Mouse (Mus musculus): ENCODE results near the gene Adgrf5. TPM values are rescaled to one million over a fixed set of nuclear protein-coding genes. Genes with fewer than 3 reads are reported as not detected.
"Not testable (repeated sequence)": the region's sequence is repeated elsewhere in the genome, so short reads cannot be mapped to it uniquely, and the experiment has no call there.

Adgrf5 gene
- polyA plus RNA-seq, 1 experiment = 3.4 TPM

DNA sequence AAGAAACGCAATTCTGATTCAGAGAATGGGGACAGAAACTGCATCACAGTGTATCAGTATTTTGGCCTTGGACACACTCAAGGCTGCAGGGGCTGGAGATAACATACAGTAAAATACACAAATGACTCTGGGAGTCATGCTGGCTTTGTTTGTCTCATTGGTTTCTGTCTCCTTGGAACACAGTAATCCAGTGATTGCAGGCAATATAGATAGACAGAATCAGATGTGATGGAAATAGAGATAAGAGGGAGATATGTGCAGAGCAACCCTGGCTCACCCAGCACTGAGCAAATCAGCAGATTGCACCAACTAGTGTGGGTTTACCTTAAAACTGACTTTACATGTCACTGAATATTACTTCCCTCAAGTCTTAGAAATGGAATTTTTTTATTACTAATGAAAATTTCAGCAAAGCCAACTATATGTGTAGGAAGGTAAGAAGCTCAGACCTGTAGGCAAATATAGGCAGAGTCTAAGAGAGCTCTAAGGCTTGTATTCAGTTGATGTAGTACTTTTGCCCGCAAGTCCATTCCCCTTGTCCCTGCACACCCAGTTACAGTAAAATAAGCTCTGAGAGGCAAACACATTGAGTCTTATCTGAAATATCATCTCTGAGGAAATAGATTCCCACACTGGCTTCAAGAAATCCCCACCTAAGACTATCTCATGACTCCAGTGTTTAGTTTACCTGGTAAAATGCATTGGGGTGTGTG is 128.3 kb downstream of the Adgrf5 start:
- Histone ChIP-seq H3K4me1 (ENCODE audit: control insufficient read depth, insufficient read depth, low read length) (no peaks in the 10 kb centered on the region), H3K4me3 (ENCODE audit: insufficient read depth, low read length) (no peak overlapping the region), H3K27ac (ENCODE audit: insufficient read depth, low read length) (no peak overlapping the region)
- TF ChIP-seq POLR2A (IDR thresholded peaks at IDR 0.05; ENCODE audit: low read depth, low read length) = no peak
- TF ChIP-seq CTCF (IDR thresholded peaks at IDR 0.05; ENCODE audit: borderline replicate concordance, insufficient read depth, low read length) = no peak

GRCm38 (mm10) chr17:43490371-43490770 is 130.1 kb downstream of the Adgrf5 start:
- not testable (repeated sequence) for H3K4me1 ChIP-seq (ENCODE audit: control insufficient read depth, insufficient read depth, low read length); H3K27ac ChIP-seq (ENCODE audit: insufficient read depth, low read length); H3K4me3 ChIP-seq (ENCODE audit: insufficient read depth, low read length)

DNA sequence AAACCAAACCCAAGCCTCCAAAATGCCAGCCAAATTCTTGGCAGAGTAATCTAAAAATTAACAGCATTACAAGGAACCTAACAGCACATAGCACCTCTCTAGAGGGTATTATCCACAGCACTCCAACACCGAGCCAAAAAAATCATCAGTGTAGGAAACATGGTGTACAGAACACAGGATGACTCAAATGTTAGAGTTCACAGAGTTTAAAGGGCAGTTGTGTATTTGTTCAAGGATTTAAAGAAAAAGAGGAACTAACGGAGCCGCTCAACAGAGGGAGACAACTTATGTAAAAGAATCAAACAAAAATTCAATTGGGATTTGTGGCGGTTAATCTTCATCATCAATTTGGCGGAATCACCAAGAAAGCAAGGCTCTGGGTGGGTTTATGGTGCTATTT is 135.3 kb downstream of the Adgrf5 start:
- TF ChIP-seq CTCF (IDR thresholded peaks at IDR 0.05; ENCODE audit: borderline replicate concordance, insufficient read depth, low read length) = no peak
- no peak for TF ChIP-seq POLR2A (IDR thresholded peaks at IDR 0.05; ENCODE audit: low read depth, low read length)
- Histone ChIP-seq H3K4me3 (ENCODE audit: insufficient read depth, low read length) (no peak overlapping the region), H3K27ac (ENCODE audit: insufficient read depth, low read length) (no peak overlapping the region)

GRCm38 (mm10) chr17:43497521-43497920 is 137.3 kb downstream of the Adgrf5 start:
- no peak for TF ChIP-seq CTCF (IDR thresholded peaks at IDR 0.05; ENCODE audit: borderline replicate concordance, insufficient read depth, low read length)
- TF ChIP-seq POLR2A (IDR thresholded peaks at IDR 0.05; ENCODE audit: low read depth, low read length) = no peak
- Histone ChIP-seq H3K4me1 (ENCODE audit: control insufficient read depth, insufficient read depth, low read length) (no peaks in the 10 kb centered on the region), H3K27ac (ENCODE audit: insufficient read depth, low read length) (no peak overlapping the region), H3K4me3 (ENCODE audit: insufficient read depth, low read length) (no peak overlapping the region)

More for the DNA sequence above, 135.3 kb downstream of the Adgrf5 start:
- H3K4me1 ChIP-seq (ENCODE audit: control insufficient read depth, insufficient read depth, low read length) = no peaks in the 10 kb centered on the region

GRCm38 (mm10) chr17:43500513-43500912 is 140.3 kb downstream of the Adgrf5 start:
- H3K4me3 ChIP-seq (ENCODE audit: insufficient read depth, low read length) = no peak overlapping the region
- no peak overlapping the region for H3K27ac ChIP-seq (ENCODE audit: insufficient read depth, low read length)
- H3K4me1 ChIP-seq (ENCODE audit: control insufficient read depth, insufficient read depth, low read length) = no peaks in the 10 kb centered on the region
- no peak for TF ChIP-seq POLR2A (IDR thresholded peaks at IDR 0.05; ENCODE audit: low read depth, low read length)
- no peak for TF ChIP-seq CTCF (IDR thresholded peaks at IDR 0.05; ENCODE audit: borderline replicate concordance, insufficient read depth, low read length)

DNA sequence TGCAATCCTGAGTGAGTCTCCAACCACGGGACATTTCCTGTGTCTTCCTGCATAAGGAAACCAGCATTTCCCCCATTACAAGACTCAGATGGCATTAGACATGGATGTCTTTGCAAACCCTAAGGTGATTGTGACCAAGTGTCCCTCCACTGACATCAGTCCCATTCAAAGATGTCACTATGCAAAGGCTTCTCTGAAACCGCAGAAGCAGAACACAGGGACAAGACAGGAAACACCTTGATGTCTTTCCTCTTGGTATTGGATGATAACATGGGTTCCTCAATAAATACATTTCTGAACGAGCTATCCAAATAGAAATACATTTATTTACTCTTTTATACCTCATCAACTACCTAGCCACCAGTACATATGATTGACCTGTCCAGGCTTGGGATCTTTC is 141.0 kb downstream of the Adgrf5 start:
- no peak for TF ChIP-seq POLR2A (IDR thresholded peaks at IDR 0.05; ENCODE audit: low read depth, low read length)
- no peak for TF ChIP-seq CTCF (IDR thresholded peaks at IDR 0.05; ENCODE audit: borderline replicate concordance, insufficient read depth, low read length)
- Histone ChIP-seq H3K4me1 (ENCODE audit: control insufficient read depth, insufficient read depth, low read length) (no peaks in the 10 kb centered on the region), H3K27ac (ENCODE audit: insufficient read depth, low read length) (no peak overlapping the region), H3K4me3 (ENCODE audit: insufficient read depth, low read length) (no peak overlapping the region)

- no peaks in the 10 kb centered on the region for H3K4me1 ChIP-seq (ENCODE audit: control insufficient read depth, insufficient read depth, low read length)
- TF ChIP-seq CTCF (IDR thresholded peaks at IDR 0.05; ENCODE audit: borderline replicate concordance, insufficient read depth, low read length) (no peak), POLR2A (IDR thresholded peaks at IDR 0.05; ENCODE audit: low read depth, low read length) (no peak)
- H3K27ac ChIP-seq (ENCODE audit: insufficient read depth, low read length) = no peak overlapping the region
- no peak overlapping the region for H3K4me3 ChIP-seq (ENCODE audit: insufficient read depth, low read length)
Measured at GRCm38 (mm10) chr17:43501631-43502030, 141.4 kb downstream of the Adgrf5 start.

- H3K4me3 ChIP-seq (ENCODE audit: insufficient read depth, low read length) = no peak within 1 kb of the TSS
- no peaks in the 10 kb centered on the region for H3K4me1 ChIP-seq (ENCODE audit: control insufficient read depth, insufficient read depth, low read length)
- H3K27ac ChIP-seq (ENCODE audit: insufficient read depth, low read length) = no peak within 1 kb of the TSS
- TF ChIP-seq CTCF (IDR thresholded peaks at IDR 0.05; ENCODE audit: borderline replicate concordance, insufficient read depth, low read length) = no peak
- TF ChIP-seq POLR2A (IDR thresholded peaks at IDR 0.05; ENCODE audit: low read depth, low read length) = no peak
Measured at GRCm38 (mm10) chr17:43502592-43502991, 142.3 kb downstream of the Adgrf5 start, which contains the start of gene Mep1a. Mep1a (minus strand) TSS chr17:43502812.

GRCm38 (mm10) chr17:43503861-43504593 is 143.8 kb downstream of the Adgrf5 start:
- Histone ChIP-seq H3K4me1 (ENCODE audit: control insufficient read depth, insufficient read depth, low read length) (no peaks in the 10 kb centered on the region), H3K27ac (ENCODE audit: insufficient read depth, low read length) (no peak overlapping the region), H3K4me3 (ENCODE audit: insufficient read depth, low read length) (no peak overlapping the region)
- TF ChIP-seq POLR2A (IDR thresholded peaks at IDR 0.05; ENCODE audit: low read depth, low read length) = no peak
- no peak for TF ChIP-seq CTCF (IDR thresholded peaks at IDR 0.05; ENCODE audit: borderline replicate concordance, insufficient read depth, low read length)

DNA sequence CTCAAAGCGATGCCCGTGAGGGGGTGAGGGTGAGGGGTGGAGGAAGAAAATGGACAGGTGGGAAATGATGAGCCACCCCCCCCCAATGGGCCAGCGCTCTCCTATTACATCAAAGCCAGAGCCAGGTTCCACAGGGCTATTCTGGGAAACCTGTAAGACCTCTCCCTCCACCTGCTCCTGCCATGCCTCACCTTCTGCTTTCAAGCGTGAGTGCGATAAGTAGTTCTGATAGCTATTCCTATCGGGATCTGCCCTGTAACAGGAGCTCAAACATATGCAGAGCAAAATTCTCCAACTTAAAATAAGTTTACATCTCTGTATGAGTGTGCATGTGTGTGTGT is 144.3 kb downstream of the Adgrf5 start:
- Histone ChIP-seq H3K4me3 (ENCODE audit: insufficient read depth, low read length) (no peak overlapping the region), H3K4me1 (ENCODE audit: control insufficient read depth, insufficient read depth, low read length) (no peaks in the 10 kb centered on the region), H3K27ac (ENCODE audit: insufficient read depth, low read length) (no peak overlapping the region)
- TF ChIP-seq POLR2A (IDR thresholded peaks at IDR 0.05; ENCODE audit: low read depth, low read length) (no peak), CTCF (IDR thresholded peaks at IDR 0.05; ENCODE audit: borderline replicate concordance, insufficient read depth, low read length) (no peak)

Other genes with a start within 250 kb of the Adgrf5 start
- gene Adgrf1, start 90.1 kb upstream of the Adgrf5 start, polyA plus RNA-seq (2011; ENCODE audit: insufficient read length, low read depth, missing spikeins) = not detected in 2 replicates
- gene Mep1a, start 142.4 kb downstream of the Adgrf5 start, polyA plus RNA-seq (2011; ENCODE audit: insufficient read length, low read depth, missing spikeins) = not detected in 2 replicates
- gene Ankrd66, start 183.2 kb downstream of the Adgrf5 start, polyA plus RNA-seq (2011; ENCODE audit: insufficient read length, low read depth, missing spikeins) = 0.38 TPM in 1 of 2 replicates, not detected in the other
- gene Pla2g7, start 207.6 kb downstream of the Adgrf5 start, polyA plus RNA-seq (2011; ENCODE audit: insufficient read length, low read depth, missing spikeins) = 38.7 and 58.4 TPM in 2 replicates

All from embryonic fibroblast, embryonic 13.5 days (primary cell).